Mouse (Mus musculus): ENCODE results near the gene Atrip. TPM values are rescaled to one million over a fixed set of nuclear protein-coding genes. Genes with fewer than 3 reads are reported as not detected.

Gene Atrip
- total and polyA plus RNA-seq, 2 experiments from 2014 or later: 32.2 to 52.3 TPM

DNA sequence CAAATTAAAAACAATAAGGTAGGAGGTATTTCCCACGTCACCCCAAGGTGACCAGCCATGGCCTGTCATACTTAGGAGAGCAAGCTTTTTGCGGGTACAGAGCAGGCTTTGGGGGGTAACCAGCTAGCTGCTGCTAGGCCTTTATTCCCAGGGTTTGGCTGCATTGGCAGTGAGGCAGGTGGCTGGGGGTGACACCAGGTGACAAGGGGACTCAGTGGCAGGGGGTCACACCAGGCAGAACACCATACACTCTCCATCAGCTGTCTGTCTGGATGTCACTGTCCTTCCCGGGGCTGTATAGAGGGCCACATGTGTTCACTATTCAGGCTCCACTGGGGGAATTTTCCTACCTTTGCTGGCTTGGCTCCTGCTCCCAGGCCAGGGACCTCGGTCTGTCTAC, 17.0 kb downstream of the Atrip start:
- TF ChIP-seq CTCF (IDR thresholded peaks at IDR 0.05; ENCODE audit: low read depth): no peak
- Histone ChIP-seq H3K9ac (replicated peaks; ENCODE audit: low read length) (no peak overlapping the region), H3K27me3 (ENCODE audit: insufficient read depth, low read length) (no peaks in the 10 kb centered on the region), H3K4me2 (ENCODE audit: low read depth, low read length) (no peak overlapping the region), H3K27ac (no peak overlapping the region), H3K4me1 (ENCODE audit: insufficient read depth, low read length) (peaks cover 16% of the 10 kb centered on the region), H3K4me3 (ENCODE audit: low read length) (no peak overlapping the region), H3K9me3 (ENCODE audit: low read length) (no peaks in the 10 kb centered on the region), H3K36me3 (ENCODE audit: insufficient read depth, low read length) (peaks cover 18% of the 10 kb centered on the region; the same call in 1 of the 2 replicates)
- DNase-seq (ENCODE audit: low spot score) (no peak), ATAC-seq (no peak)
- WGBS: 87% methylated on average over 4 of the region's 4 CpGs

DNA sequence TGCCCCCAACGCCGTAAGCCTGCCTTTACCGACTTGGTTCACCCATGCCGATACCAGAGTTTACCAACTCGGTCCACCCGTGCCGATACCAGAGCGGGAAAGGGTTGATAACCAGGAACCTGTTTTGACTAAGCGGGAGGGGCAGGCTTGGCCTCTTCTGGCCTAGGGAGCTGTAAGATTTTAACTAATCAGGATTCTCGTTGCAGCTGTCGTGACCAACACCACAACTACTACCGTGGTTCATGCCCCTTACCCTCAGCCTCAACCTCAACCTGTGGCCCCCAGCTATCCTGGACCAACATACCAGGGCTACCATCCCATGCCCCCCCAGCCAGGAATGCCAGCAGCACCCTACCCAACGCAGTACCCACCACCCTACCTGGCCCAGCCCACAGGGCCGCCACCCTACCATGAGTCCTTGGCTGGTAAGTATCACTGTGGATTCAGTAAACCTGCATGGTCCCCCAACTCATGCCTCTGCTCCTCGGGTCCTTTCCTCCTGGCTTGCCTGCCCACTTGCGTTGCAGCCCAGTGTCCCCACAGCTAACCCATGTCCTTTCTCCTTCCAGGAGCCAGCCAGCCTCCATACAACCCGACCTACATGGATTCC, 17.7 kb downstream of the Atrip start:
- H3K4me2 ChIP-seq (ENCODE audit: low read depth, low read length): no peak overlapping the region
- no peak overlapping the region for H3K27ac ChIP-seq
- WGBS: 91% methylated on average over 17 of the region's 17 CpGs
- DNase-seq (ENCODE audit: low spot score): no peak
- peaks cover 18% of the 10 kb centered on the region; the same call in 1 of the 2 replicates for H3K36me3 ChIP-seq (ENCODE audit: insufficient read depth, low read length)
- peaks cover 16% of the 10 kb centered on the region for H3K4me1 ChIP-seq (ENCODE audit: insufficient read depth, low read length)
- no peak for ATAC-seq
- no peak overlapping the region for H3K4me3 ChIP-seq (ENCODE audit: low read length)
- TF ChIP-seq CTCF (IDR thresholded peaks at IDR 0.05; ENCODE audit: low read depth): no peak
- H3K27me3 ChIP-seq (ENCODE audit: insufficient read depth, low read length): no peaks in the 10 kb centered on the region
- H3K9me3 ChIP-seq (ENCODE audit: low read length): no peaks in the 10 kb centered on the region
- H3K9ac ChIP-seq (replicated peaks; ENCODE audit: low read length): no peak overlapping the region

GRCm38 (mm10) chr9:109055271-109056030, 18.5 kb downstream of the Atrip start:
- H3K27ac ChIP-seq: peak overlapping the region; percentile 76
- peak overlapping the region; percentile 22 for H3K4me3 ChIP-seq (ENCODE audit: low read length)
- peaks cover 16% of the 10 kb centered on the region for H3K4me1 ChIP-seq (ENCODE audit: insufficient read depth, low read length)
- no peaks in the 10 kb centered on the region for H3K27me3 ChIP-seq (ENCODE audit: insufficient read depth, low read length)
- peak overlapping the region; percentile 15 for H3K9ac ChIP-seq (replicated peaks; ENCODE audit: low read length)
- peaks cover 18% of the 10 kb centered on the region; the same call in 1 of the 2 replicates for H3K36me3 ChIP-seq (ENCODE audit: insufficient read depth, low read length)
- 87% methylated on average over 12 of the region's 12 CpGs for WGBS
- peak overlapping the region; percentile 52 for H3K4me2 ChIP-seq (ENCODE audit: low read depth, low read length)
- no peak for DNase-seq (ENCODE audit: low spot score)
- no peak for ATAC-seq
- TF ChIP-seq CTCF (IDR thresholded peaks at IDR 0.05; ENCODE audit: low read depth): no peak
- no peaks in the 10 kb centered on the region for H3K9me3 ChIP-seq (ENCODE audit: low read length)

DNA sequence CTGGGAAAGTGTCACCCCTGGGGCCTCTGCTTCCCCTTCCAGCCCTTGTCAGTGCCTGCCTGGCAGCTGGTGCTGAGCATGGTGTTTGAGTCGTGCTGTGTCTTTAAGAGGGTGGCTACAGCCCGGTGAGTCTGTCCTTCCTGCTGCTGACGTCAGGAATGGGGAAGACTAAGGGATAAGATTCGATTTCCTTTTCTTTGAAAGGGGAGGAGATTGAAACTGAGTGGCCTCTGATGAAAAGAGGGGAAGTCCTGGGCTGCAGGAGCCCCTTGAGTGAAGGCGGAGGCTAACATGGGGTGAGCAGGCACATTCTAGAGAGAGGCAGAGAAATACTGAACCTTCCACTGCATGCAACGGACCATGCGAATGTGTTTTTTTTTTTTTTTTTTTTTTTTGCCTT, 19.2 kb downstream of the Atrip start:
- Histone ChIP-seq H3K9me3 (ENCODE audit: low read length) (no peaks in the 10 kb centered on the region), H3K4me1 (ENCODE audit: insufficient read depth, low read length) (peaks cover 16% of the 10 kb centered on the region), H3K27me3 (ENCODE audit: insufficient read depth, low read length) (no peaks in the 10 kb centered on the region), H3K4me2 (ENCODE audit: low read depth, low read length) (peak overlapping the region; percentile 52), H3K9ac (replicated peaks; ENCODE audit: low read length) (peak overlapping the region; percentile 15), H3K27ac (peak overlapping the region; percentile 76), H3K4me3 (ENCODE audit: low read length) (peak overlapping the region; percentile 22), H3K36me3 (ENCODE audit: insufficient read depth, low read length) (peaks cover 18% of the 10 kb centered on the region; the same call in 1 of the 2 replicates)
- ATAC-seq (peak; percentile 77), DNase-seq (ENCODE audit: low spot score) (peak; percentile 81)
- 9% methylated on average over 7 of the region's 7 CpGs for WGBS
- no peak for TF ChIP-seq CTCF (IDR thresholded peaks at IDR 0.05; ENCODE audit: low read depth)

- WGBS: 77% methylated on average over 6 of the region's 6 CpGs
- no peak for TF ChIP-seq CTCF (IDR thresholded peaks at IDR 0.05; ENCODE audit: low read depth)
These were observed 20.1 kb downstream of the Atrip start for GRCm38 (mm10) chr9:109053851-109054250.

GRCm38 (mm10) chr9:109053366-109053765, 20.6 kb downstream of the Atrip start:
- Histone ChIP-seq H3K4me3 (ENCODE audit: low read length) (no peak overlapping the region), H3K9me3 (ENCODE audit: low read length) (no peaks in the 10 kb centered on the region), H3K36me3 (ENCODE audit: insufficient read depth, low read length) (peaks cover 15% of the 10 kb centered on the region; the same call in 1 of the 2 replicates), H3K9ac (replicated peaks; ENCODE audit: low read length) (no peak overlapping the region), H3K4me2 (ENCODE audit: low read depth, low read length) (no peak overlapping the region), H3K27me3 (ENCODE audit: insufficient read depth, low read length) (no peaks in the 10 kb centered on the region), H3K4me1 (ENCODE audit: insufficient read depth, low read length) (peaks cover 9% of the 10 kb centered on the region), H3K27ac (no peak overlapping the region)
- TF ChIP-seq CTCF (IDR thresholded peaks at IDR 0.05; ENCODE audit: low read depth): no peak
- DNase-seq (ENCODE audit: low spot score): no peak
- WGBS: 82% methylated on average over 3 of the region's 3 CpGs
- no peak for ATAC-seq

More at GRCm38 (mm10) chr9:109053851-109054250, 20.1 kb downstream of the Atrip start:
- Histone ChIP-seq H3K9ac (replicated peaks; ENCODE audit: low read length) (no peak overlapping the region), H3K9me3 (ENCODE audit: low read length) (no peaks in the 10 kb centered on the region), H3K27ac (no peak overlapping the region), H3K4me2 (ENCODE audit: low read depth, low read length) (no peak overlapping the region), H3K36me3 (ENCODE audit: insufficient read depth, low read length) (peaks cover 18% of the 10 kb centered on the region; the same call in 1 of the 2 replicates), H3K27me3 (ENCODE audit: insufficient read depth, low read length) (no peaks in the 10 kb centered on the region), H3K4me3 (ENCODE audit: low read length) (no peak overlapping the region), H3K4me1 (ENCODE audit: insufficient read depth, low read length) (peaks cover 13% of the 10 kb centered on the region)
- no peak for DNase-seq (ENCODE audit: low spot score)
- ATAC-seq: no peak
